Mouse (Mus musculus) embryo, embryonic 9.5 days (tissue): ENCODE measurements at regions not wholly inside any gene's neighbourhood (a gene's known extent, or its start where the extent isn't known, plus 50 kb on each side); places are given as distances from the start of the nearest gene placed in this dataset.
A peak's percentile ranks its signal among the peaks of the same experiment; 100 is the strongest.

ENCODE experiments used
- DNase-seq: peaks from one replicate; pipeline ENCODE4 v3.0.0-alpha.2; 2017; ENCODE audit errors: extremely low spot score

DNA sequence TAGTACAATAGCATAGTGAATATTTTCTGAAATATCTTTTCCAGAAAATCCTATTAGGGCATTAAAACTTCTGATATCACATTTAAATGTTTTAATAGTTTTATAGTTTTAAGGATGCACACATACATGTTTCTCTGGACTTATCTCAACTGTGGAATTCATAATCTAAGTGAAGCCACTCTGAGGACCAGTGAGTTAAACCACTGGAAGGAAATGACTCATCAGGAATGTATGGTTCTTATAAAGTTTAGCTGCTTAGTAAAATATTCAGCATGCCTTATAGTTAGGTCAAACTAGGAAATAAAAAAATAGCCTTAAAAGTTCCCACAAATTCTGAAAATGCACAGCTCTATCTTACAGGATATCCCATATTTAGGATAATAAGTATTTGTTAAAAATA lies 1441.3 kb downstream of the Amy2a5 start:
- no peak for DNase-seq

DNA sequence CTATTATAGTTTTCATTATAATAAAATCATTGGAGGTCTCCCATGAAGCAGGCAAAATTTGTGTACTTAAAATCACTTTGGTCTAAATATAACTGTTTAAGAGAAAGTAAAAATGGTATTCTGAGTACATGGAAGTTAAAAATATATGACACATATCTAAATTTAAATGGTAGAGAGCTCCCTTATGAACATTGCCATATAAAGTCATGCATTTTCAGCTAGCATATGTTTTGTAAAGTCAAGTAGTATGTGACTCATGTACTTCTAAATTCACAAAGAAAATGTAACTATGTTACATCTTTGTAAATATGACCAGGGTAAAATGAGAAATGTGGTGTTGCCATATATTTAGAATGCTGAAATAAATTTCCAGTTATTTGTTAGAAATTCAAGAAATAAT lies 1442.8 kb downstream of the Amy2a5 start:
- DNase-seq: no peak

GRCm38 (mm10) chr3:111787847-111788246 lies 1470.8 kb downstream of the Amy2a5 start:
- peak; percentile 16 for DNase-seq
